Mouse (Mus musculus): ENCODE data around the gene Ppfibp1.

The Ppfibp1 gene

GRCm38 (mm10) chr6:147042291-147043290 is 154.3 kb downstream of the Ppfibp1 start, which contains the start of gene Mrps35:
Mrps35 (plus strand) TSS chr6:147042764.
- DNase-seq (ENCODE audit: low spot score in 2 of 2): peak; percentile 69 to 85

- DNase-seq (ENCODE audit: low spot score in 2 of 2): no peak
Observed at GRCm38 (mm10) chr6:147043633-147044032, 155.3 kb downstream of the Ppfibp1 start.

GRCm38 (mm10) chr6:147049239-147049805 is 161.0 kb downstream of the Ppfibp1 start:
- no peak for DNase-seq (ENCODE audit: low spot score in 2 of 2)

GRCm38 (mm10) chr6:147051666-147052065 is 163.4 kb downstream of the Ppfibp1 start:
- no peak for DNase-seq (ENCODE audit: low spot score in 2 of 2)

- no peak for DNase-seq (ENCODE audit: low spot score in 2 of 2)
Observed at GRCm38 (mm10) chr6:147052440-147052839, 164.2 kb downstream of the Ppfibp1 start.

GRCm38 (mm10) chr6:147053785-147054646 is 165.7 kb downstream of the Ppfibp1 start:
- no peak for DNase-seq (ENCODE audit: low spot score in 2 of 2)

GRCm38 (mm10) chr6:147055374-147055977 is 167.2 kb downstream of the Ppfibp1 start:
- no peak for DNase-seq (ENCODE audit: low spot score in 2 of 2)

- DNase-seq (ENCODE audit: low spot score in 2 of 2): no peak
Observed at GRCm38 (mm10) chr6:147059326-147059725, 171.0 kb downstream of the Ppfibp1 start.

GRCm38 (mm10) chr6:147061630-147062029 is 173.3 kb downstream of the Ppfibp1 start:
- DNase-seq (ENCODE audit: low spot score in 2 of 2): no peak

- no peak for DNase-seq (ENCODE audit: low spot score in 2 of 2)
Observed at GRCm38 (mm10) chr6:147062034-147062433, 173.7 kb downstream of the Ppfibp1 start.

- DNase-seq (ENCODE audit: low spot score in 2 of 2): no peak
Observed at GRCm38 (mm10) chr6:147062694-147063093, 174.4 kb downstream of the Ppfibp1 start.

- DNase-seq (ENCODE audit: low spot score in 2 of 2): no peak
Observed at GRCm38 (mm10) chr6:147064226-147064943, 176.1 kb downstream of the Ppfibp1 start.

GRCm38 (mm10) chr6:147064944-147065261 is 176.6 kb downstream of the Ppfibp1 start:
- no peak for DNase-seq (ENCODE audit: low spot score in 2 of 2)

- DNase-seq (ENCODE audit: low spot score in 2 of 2): no peak
Observed at GRCm38 (mm10) chr6:147075808-147076387, 187.6 kb downstream of the Ppfibp1 start.

- no peak for DNase-seq (ENCODE audit: low spot score in 2 of 2)
Observed at GRCm38 (mm10) chr6:147076878-147077277, 188.6 kb downstream of the Ppfibp1 start.

- no peak for DNase-seq (ENCODE audit: low spot score in 2 of 2)
Observed at GRCm38 (mm10) chr6:147079919-147080318, 191.6 kb downstream of the Ppfibp1 start.
